Mouse (Mus musculus) hindbrain, embryonic 12.5 days (tissue): Measurements from ENCODE around the gene Acap3. TPM values are rescaled to one million over a fixed set of nuclear protein-coding genes. Genes with fewer than 3 reads are reported as not detected.

ENCODE experiments used
- ATAC-seq: fragments of 200-750 bp; cut with Nextera tagmentation; 2 replicates; pipeline ENCODE4 v1.8.0; 2017; ENCODE audit warnings: moderate TSS enrichment; ENCODE audit not compliant: low FRiP score
- H3K27ac ChIP-seq: fragments of 300-500 bp; sonication (generic); 2 replicates; pipeline ENCODE4 v1.5.1; 2016; ENCODE audit warnings: mild to moderate bottlenecking
- H3K27me3 ChIP-seq: fragments of 300-500 bp; sonication (generic); 2 replicates; pipeline ENCODE4 v1.6.1; 2016; ENCODE audit warnings: mild to moderate bottlenecking
- H3K36me3 ChIP-seq: fragments of 300-500 bp; sonication (generic); 2 replicates; pipeline ENCODE4 v1.6.1; 2016; ENCODE audit warnings: mild to moderate bottlenecking
- H3K4me1 ChIP-seq: fragments of 300-500 bp; sonication (generic); 2 replicates; pipeline ENCODE4 v1.6.1; 2016
- H3K4me2 ChIP-seq: fragments of 300-500 bp; sonication (generic); replicated peaks from 2 replicates; pipeline ENCODE4 v1.6.1; 2016; ENCODE audit warnings: mild to moderate bottlenecking
- H3K4me3 ChIP-seq: fragments of 300-500 bp; sonication (generic); 2 replicates; pipeline ENCODE4 v1.5.1; 2016; ENCODE audit warnings: mild to moderate bottlenecking
- H3K9ac ChIP-seq: fragments of 300-500 bp; sonication (generic); 2 replicates; pipeline ENCODE4 v1.6.1; 2016; ENCODE audit warnings: mild to moderate bottlenecking, moderate library complexity
- H3K9me3 ChIP-seq: fragments of 300-500 bp; sonication (generic); replicated peaks from 2 replicates; pipeline ENCODE4 v1.6.1; 2016; ENCODE audit warnings: mild to moderate bottlenecking
- WGBS: fragments of 180-500 bp; shearing (Covaris S2); methylation state at CpG from one replicate; pipeline ENCODE4 v1.1.7; 2016; 5-methylcytosine and 5-hydroxymethylcytosine counted together
- polyA plus RNA-seq: library from polyadenylated mRNA; unstranded; fragments of >200 nt; fragmentation: Nextera tagmentation; extraction: Ambion mirVana; gene quantifications from 2 replicates; pipeline ENCODE4 v1.2.1, GENCODE M21; 2016

Gene Acap3
- polyA plus RNA-seq, result 64.9 and 66.9 TPM in 2 replicates

DNA sequence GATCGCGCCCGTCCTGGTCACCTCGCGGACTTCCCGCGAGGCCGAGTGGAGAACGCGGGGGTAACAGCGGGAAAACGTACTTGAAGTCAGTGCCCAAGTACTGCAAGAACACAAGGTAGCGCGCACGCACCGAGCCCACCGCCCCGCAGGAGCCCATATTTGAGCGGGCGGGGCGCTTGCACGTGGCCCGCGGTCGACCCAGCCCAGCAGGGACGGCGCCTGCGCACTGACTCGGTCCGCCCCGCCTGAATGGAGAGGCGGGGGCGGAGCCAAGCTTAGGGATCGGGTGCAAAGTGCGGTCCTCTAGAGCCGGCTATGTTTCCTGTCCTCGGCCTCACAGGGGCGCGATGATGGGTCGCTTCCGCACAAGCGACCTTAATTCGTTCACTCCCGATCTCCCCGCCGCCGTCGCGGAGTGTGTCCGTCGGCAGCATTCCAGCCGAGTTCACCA, at the start of gene Acap3, which contains the start of gene Pusl1:
Gene Acap3 (plus strand): TSS at position 272 of the 451 bp plus-strand sequence.
Gene Pusl1 (minus strand): TSS at position 231 of the 451 bp plus-strand sequence.
- Histone ChIP-seq H3K27me3 (no peaks in the 10 kb centered on the region), H3K4me3 (peak within 1 kb of the TSS; percentile 95), H3K27ac (peak within 1 kb of the TSS; percentile 99), H3K36me3 (peaks cover 36% of the 10 kb centered on the region), H3K4me2 (peak within 1 kb of the TSS; percentile 98), H3K4me1 (peaks cover 40% of the 10 kb centered on the region), H3K9me3 (no peaks in the 10 kb centered on the region), H3K9ac (peak within 1 kb of the TSS; percentile 96)
- ATAC-seq, result peak; percentile 88
- under 1% methylated on average over 52 of the region's 52 CpGs for WGBS

DNA sequence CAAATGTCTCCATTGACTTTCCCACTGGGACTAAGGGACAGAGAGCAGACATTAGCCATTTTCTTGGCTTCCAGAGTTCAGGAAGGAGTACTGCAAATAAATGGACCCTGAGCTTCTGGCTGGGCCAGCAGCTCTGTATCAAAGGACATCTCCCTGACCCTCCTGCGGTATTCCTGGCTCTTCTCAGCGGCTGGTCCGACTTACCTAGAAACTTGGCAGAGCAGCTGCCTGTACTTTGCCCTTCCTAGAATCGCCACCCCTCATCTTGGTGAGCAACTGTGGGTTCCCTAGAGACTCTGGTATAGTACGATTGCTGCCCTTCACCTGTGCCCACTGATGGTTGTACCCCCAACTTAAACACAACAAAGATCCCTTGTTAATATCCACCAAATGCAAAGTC, 48.4 kb upstream of the Acap3 start:
- Histone ChIP-seq H3K4me2 (no peak overlapping the region), H3K27me3 (peaks cover 17% of the 10 kb centered on the region), H3K9me3 (no peaks in the 10 kb centered on the region), H3K4me1 (peaks cover 39% of the 10 kb centered on the region), H3K9ac (no peak overlapping the region), H3K27ac (no peak overlapping the region), H3K36me3 (peaks cover 5% of the 10 kb centered on the region; the same call in 1 of the 2 replicates), H3K4me3 (no peak overlapping the region)
- ATAC-seq, result no peak
- 91% methylated on average over 5 of the region's 5 CpGs for WGBS

DNA sequence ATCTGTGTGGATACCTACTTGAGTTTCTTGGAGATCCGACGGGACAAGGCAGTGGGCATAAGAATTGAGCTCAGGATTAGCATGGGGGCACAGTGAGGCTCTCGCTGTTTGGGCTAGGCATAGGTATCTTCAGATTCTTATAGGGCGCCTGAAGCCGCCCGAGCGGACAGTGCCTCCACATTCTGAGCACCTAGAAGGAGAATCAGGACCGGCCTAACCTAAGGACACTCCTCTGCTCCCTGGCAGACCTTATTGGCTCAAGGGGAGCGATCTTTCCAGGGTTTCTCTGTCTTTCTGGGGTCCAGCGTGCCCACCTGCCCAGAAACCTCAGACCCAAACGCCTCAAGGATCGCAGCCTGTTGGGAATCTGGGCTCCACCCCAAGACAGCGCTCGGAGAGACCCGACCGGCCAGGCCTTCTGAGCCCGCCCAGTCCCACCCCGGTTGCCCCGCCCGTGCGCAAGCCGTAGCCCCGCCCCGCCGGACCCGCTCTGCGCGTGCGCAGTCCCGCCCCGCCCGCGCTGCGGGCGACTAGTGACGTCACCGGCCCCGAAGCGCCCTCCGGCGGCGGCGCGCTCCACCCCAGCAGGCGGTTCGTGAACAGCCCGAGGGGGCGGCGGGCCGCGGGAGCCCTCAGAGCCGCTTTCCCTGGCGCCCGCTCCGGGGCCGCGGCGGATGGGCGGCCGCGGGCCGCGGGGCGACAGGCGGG, 44.6 kb upstream of the Acap3 start, which contains the start of gene Dvl1:
Gene Dvl1 (plus strand): TSS at position 532 of the 708 bp plus-strand sequence.
- 2% methylated on average over 58 of the region's 65 CpGs for WGBS
- Histone ChIP-seq H3K36me3 (peaks cover 5% of the 10 kb centered on the region; the same call in 1 of the 2 replicates), H3K4me1 (peaks cover 31% of the 10 kb centered on the region), H3K27me3 (0 out of 2 replicates have a peak, but pooled peaks cover under 1% of the 10 kb centered on the region), H3K9me3 (no peaks in the 10 kb centered on the region), H3K9ac (peak within 1 kb of the TSS; percentile 94), H3K4me2 (peak within 1 kb of the TSS; percentile 88), H3K27ac (peak within 1 kb of the TSS; percentile 79), H3K4me3 (peak within 1 kb of the TSS; percentile 86)
- peak; percentile 90 for ATAC-seq

DNA sequence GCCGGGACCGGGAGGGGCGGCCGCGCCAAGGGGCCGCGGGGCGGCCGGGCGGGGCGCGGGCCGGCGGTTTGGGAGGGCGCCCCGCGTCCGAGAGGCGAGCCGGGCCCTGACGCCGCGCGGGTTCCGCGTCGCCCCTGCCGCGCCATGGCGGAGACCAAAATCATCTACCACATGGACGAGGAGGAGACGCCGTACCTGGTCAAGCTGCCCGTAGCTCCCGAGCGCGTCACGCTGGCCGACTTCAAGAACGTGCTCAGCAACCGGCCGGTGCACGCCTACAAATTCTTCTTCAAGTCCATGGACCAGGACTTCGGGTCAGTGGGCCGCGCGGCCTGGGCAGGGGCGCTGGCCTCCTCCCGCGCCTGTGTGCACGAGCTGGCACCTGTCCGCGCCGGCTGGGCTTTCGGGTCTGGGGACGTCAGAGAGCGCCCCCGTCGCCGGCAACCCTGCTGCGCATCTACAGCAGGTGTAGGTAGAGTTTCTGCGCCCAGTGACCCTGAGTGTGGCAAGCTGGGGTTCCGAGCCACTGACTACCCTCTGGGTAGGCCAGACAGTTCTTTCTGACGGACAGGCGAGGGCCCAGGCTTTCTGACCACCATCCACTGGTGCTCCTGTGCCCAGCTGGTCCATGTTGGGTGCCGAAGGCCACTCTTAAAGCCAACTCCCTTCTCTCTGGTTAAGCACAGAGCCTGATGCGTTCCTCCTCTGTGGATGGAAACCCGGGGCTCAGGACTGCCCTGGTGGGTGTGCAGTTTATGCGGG, 43.9 kb upstream of the Acap3 start:
- Histone ChIP-seq H3K4me1 (peaks cover 31% of the 10 kb centered on the region), H3K4me2 (peak overlapping the region; percentile 88), H3K27ac (peak overlapping the region; percentile 79; the same call in 1 of the 2 replicates), H3K4me3 (peak overlapping the region; percentile 86), H3K27me3 (no peaks in the 10 kb centered on the region), H3K9me3 (no peaks in the 10 kb centered on the region), H3K9ac (peak overlapping the region; percentile 94), H3K36me3 (0 out of 2 replicates have a peak, but pooled peaks cover 2% of the 10 kb centered on the region)
- 1% methylated on average over 64 of the region's 69 CpGs for WGBS
- peak; percentile 65 for ATAC-seq

DNA sequence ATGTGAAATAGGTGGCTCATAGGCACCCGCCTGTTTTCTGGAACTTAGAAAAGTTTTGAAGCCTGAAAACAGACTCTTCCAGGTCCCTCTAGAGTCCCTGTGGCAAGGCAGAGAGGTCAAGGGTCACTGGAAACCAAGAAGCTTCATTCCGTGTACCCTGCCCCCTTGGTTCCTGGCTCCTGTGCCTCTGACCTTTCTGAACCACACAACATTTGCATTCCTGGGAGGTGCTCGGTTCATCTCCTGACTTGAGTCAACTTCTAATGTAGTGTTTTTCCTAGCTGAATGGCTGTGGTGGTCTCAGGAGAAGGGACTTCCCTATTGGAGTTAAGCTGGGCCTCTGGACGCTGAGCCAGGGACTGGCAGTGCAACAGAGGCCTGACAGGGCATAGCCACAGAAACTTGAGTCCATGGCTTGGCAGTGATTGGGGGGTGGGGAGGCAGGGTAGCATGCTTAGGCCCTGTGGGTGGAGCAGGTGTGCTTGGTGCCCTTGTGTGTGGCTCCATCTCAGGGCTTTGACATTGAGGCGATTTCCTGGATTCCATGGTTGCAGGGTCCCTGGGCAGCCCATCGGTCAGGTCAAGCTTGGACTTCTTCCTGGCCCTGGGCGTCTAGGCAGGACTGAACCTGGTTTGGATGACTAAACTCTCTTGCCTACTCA, 43.1 kb upstream of the Acap3 start:
- no peaks in the 10 kb centered on the region for H3K36me3 ChIP-seq
- H3K27me3 ChIP-seq, result no peaks in the 10 kb centered on the region
- H3K9me3 ChIP-seq, result no peaks in the 10 kb centered on the region
- H3K4me1 ChIP-seq, result peaks cover 31% of the 10 kb centered on the region
- no peak for ATAC-seq
- H3K4me3 ChIP-seq, result peak overlapping the region; percentile 86
- 60% methylated on average over 7 of the region's 7 CpGs for WGBS
- peak overlapping the region; percentile 94 for H3K9ac ChIP-seq
- no peak overlapping the region for H3K27ac ChIP-seq
- peak overlapping the region; percentile 88 for H3K4me2 ChIP-seq

DNA sequence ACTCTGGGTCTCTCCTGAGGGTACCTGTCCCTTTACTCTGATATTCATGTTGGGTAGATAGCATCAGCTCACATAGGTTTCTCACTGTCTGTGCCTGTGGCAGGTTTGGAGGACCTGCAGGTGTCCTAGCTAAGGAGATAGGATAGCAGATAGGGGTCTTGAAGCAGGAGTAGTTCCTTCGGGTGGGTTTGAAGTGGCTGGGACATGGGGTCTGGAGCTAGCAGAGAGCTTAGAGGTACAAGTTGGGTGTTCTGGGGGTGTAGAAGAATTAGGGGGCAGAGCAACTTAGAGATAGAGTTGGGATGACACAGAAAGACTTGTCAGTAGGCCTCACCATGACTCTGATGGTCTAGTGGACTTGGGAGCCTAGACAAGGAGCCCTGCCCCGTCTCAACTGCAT, 42.2 kb upstream of the Acap3 start:
- no peaks in the 10 kb centered on the region for H3K27me3 ChIP-seq
- ATAC-seq, result no peak
- peaks cover 31% of the 10 kb centered on the region for H3K4me1 ChIP-seq
- peak overlapping the region; percentile 88; the same call in 1 of the 2 replicates for H3K4me2 ChIP-seq
- no peak overlapping the region for H3K27ac ChIP-seq
- no peak overlapping the region for H3K4me3 ChIP-seq
- WGBS, result 91% methylated on average over 2 of the region's 2 CpGs
- H3K36me3 ChIP-seq, result peaks cover 5% of the 10 kb centered on the region; the same call in 1 of the 2 replicates
- no peak overlapping the region; the same call in 1 of the 2 replicates for H3K9ac ChIP-seq
- no peaks in the 10 kb centered on the region for H3K9me3 ChIP-seq

DNA sequence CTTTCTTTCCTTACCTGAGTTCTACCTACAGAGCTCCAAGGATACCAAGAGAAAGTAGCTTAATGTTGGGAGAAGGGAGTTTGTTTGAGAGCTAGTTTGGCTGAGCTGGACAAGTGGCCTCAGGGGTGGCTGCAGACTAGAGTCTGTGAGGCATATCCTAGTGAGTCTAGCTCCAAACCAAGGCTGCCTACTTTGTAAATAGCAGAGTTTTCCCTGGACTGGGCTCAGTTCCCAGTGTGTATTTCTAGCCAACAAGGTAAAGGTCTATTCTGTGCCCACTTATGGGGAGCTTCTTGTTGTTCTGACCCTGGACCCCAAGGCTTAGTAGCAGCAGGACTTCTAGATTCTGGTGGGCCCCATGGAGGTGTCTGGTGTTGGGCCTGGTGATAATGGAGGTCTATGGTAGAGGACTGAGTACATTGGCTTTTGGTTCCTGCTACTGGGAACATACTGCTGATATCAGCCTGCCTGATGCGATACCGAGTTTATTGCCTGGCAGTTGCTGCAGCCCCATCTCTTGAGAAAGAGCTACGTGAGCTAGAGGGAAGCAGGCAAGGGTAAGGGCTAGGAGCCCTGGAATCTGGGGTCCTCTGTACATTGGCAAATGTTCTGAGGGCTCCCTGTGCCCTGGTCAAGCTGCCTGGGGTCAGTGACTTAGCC, 41.7 kb upstream of the Acap3 start:
- Histone ChIP-seq H3K27me3 (no peaks in the 10 kb centered on the region), H3K4me2 (no peak overlapping the region), H3K9me3 (no peaks in the 10 kb centered on the region), H3K4me3 (no peak overlapping the region), H3K4me1 (peaks cover 31% of the 10 kb centered on the region), H3K36me3 (peaks cover 10% of the 10 kb centered on the region), H3K27ac (no peak overlapping the region), H3K9ac (no peak overlapping the region; the same call in 1 of the 2 replicates)
- WGBS, result 94% methylated on average over 3 of the region's 3 CpGs
- ATAC-seq, result no peak

DNA sequence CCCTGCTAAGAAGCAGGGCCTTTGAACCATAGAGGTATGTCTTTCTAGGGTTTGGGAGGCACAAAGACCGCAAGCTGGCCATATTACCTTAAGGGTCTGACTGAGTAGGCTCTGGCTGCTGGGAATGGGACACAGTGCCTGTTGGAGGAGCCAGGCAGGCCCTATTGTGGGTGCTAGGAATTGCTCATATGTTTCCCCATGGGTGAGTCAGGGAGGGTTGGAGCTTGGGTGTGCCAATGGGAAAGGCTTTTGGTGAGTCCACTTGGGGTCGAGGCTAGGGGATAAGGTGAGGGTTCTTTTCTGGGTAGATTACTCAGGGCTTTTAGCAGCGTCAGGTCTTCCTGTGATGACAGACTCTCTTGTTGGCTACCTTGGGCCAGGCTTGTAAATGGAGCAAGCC, 40.3 kb upstream of the Acap3 start:
- no peak for ATAC-seq
- no peak overlapping the region for H3K4me3 ChIP-seq
- H3K27ac ChIP-seq, result no peak overlapping the region
- WGBS, result 87% methylated on average over 3 of the region's 3 CpGs
- H3K27me3 ChIP-seq, result no peaks in the 10 kb centered on the region
- peaks cover 25% of the 10 kb centered on the region for H3K36me3 ChIP-seq
- H3K9me3 ChIP-seq, result no peaks in the 10 kb centered on the region
- peaks cover 30% of the 10 kb centered on the region for H3K4me1 ChIP-seq
- no peak overlapping the region for H3K4me2 ChIP-seq
- no peak overlapping the region for H3K9ac ChIP-seq

DNA sequence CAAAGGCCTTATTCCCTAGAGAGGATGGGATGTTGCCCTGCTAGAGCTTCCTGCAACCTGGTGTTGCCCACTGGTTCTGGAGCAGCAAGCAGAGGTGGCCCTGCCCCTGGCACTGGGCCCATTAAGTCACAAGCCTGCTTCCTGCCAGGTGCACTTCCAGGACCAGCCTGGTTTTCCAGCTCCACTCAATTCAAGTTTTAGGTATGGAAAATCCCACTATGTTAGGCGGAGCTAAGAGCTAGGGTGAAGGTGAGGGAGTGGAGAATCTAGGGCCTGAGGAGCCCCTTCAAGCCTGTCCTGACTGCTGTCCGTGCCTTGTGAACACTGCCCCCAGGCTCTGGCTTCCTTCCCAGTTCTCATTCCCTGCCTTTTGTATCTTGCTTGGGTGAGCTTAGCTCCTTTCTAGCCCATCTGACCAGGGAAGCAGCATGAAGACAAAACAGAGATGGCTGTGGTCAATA, 39.6 kb upstream of the Acap3 start:
- H3K9me3 ChIP-seq, result no peaks in the 10 kb centered on the region
- H3K4me1 ChIP-seq, result peaks cover 25% of the 10 kb centered on the region
- H3K4me3 ChIP-seq, result no peak overlapping the region
- no peaks in the 10 kb centered on the region for H3K27me3 ChIP-seq
- no peak overlapping the region for H3K27ac ChIP-seq
- WGBS, result 77% methylated on average over 2 of the region's 2 CpGs
- no peak overlapping the region for H3K4me2 ChIP-seq
- no peak for ATAC-seq
- H3K9ac ChIP-seq, result no peak overlapping the region
- peaks cover 31% of the 10 kb centered on the region for H3K36me3 ChIP-seq

DNA sequence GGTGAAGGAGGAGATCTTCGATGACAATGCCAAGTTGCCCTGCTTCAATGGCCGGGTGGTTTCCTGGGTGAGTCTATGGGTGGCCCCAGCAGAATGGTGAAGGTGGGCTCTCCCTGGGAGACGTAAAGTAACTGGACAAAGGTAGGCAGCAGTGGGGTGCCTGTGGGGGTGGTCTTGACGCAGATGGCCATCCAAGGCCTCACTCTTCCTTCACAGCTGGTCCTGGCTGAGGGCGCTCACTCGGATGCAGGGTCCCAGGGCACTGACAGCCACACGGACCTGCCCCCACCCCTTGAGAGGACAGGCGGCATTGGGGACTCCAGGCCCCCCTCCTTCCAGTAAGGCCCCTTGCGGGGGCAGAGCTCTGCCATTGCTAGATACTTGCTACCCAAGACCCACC, 38.2 kb upstream of the Acap3 start:
- Histone ChIP-seq H3K9me3 (no peaks in the 10 kb centered on the region), H3K27me3 (no peaks in the 10 kb centered on the region), H3K27ac (no peak overlapping the region), H3K4me3 (no peak overlapping the region), H3K4me1 (peaks cover 19% of the 10 kb centered on the region), H3K9ac (no peak overlapping the region), H3K36me3 (peaks cover 45% of the 10 kb centered on the region), H3K4me2 (no peak overlapping the region)
- ATAC-seq, result no peak
- WGBS, result 89% methylated on average over 9 of the region's 9 CpGs

DNA sequence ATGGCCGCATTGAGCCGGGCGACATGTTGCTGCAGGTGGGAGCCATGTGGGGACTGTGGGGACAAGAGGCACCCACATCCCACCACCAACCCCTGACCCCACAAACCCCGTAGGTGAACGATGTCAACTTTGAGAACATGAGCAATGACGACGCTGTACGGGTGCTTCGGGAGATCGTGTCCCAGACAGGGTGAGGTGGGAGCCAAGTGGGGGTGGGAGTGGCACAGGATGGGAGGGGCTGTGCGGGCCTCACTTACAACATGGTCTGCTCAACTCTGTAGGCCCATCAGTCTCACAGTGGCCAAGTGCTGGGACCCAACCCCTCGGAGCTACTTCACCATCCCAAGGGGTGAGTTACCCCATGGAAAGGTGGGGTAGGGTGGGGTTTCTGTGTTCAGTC, 36.6 kb upstream of the Acap3 start:
- Histone ChIP-seq H3K9ac (no peak overlapping the region), H3K4me1 (peaks cover 4% of the 10 kb centered on the region; the same call in 1 of the 2 replicates), H3K27ac (no peak overlapping the region), H3K4me2 (no peak overlapping the region), H3K27me3 (no peaks in the 10 kb centered on the region), H3K9me3 (no peaks in the 10 kb centered on the region), H3K4me3 (no peak overlapping the region), H3K36me3 (peaks cover 55% of the 10 kb centered on the region)
- ATAC-seq, result no peak
- 94% methylated on average over 12 of the region's 12 CpGs for WGBS
